Mouse (Mus musculus) B cell, adult 2 months (primary cell): ENCODE measurements around the gene Tcam1.
A peak's percentile ranks its signal among the peaks of the same experiment; 100 is the strongest.

ENCODE experiments used
- DNase-seq, 2 experiments: peaks; one replicate each; pipeline ENCODE4 v3.0.0; 2022

Gene Tcam1

DNA sequence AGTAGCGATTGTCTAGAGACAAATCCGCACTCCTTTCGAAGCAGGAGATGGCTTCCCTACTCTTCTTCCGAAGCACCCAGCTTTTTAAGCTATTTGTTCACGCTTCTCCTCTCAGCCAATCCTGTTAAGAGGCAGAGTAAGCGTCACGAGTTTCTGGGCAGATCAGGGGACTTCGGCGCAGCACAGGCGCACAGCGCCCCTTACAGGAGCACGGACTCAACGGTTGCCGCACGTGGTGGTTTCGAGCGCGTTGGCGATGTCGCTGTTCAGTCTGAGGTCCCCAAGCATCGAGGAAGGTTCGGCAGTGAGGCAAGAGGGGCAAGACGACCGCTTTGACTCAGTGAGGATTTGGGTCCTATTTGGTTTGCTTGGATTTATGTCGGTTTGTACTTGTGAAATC, at the start of gene Tcam1:
Gene Tcam1 (plus strand): TSS at position 219 of the 400 bp plus-strand sequence.
- peak; percentile 97 for DNase-seq

DNA sequence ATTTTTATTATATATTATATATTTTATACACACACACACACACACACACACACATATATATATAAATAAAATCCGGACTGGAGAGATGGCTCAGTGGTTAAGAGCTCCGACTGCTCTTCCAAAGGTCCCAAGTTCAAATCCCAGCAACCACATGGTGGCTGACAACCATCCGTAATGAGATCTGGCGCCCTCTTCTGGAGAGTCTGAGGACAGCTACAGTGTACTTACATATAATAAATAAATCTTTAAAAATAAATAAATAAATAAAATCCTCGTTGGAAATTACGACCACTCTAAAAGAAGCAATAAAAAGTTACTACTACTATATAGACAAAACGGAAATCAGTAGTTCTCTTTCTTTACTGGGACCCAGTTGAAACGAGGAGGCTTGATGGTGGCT, 42.5 kb upstream of the Tcam1 start:
- peak; percentile 36 to 50 for DNase-seq

DNA sequence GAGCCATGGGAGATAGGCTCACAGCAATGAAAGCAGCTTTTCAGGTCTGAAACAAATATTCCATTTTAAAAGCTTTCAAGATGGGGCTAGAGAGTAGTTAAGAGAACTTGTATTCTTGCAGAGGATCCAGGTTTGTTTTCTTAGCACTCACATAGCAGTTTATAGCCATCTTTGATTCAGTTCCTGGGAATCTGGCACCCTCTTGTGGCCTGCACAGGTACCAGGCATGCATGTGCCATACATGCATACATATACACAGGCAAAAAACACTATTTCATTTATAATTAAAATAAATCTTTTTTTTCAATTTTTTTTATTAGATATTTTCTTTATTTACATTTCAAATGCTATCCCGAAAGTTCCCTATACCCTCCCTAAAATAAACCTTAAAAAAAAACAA, 29.6 kb upstream of the Tcam1 start:
- DNase-seq: peak; percentile 35 to 57

DNA sequence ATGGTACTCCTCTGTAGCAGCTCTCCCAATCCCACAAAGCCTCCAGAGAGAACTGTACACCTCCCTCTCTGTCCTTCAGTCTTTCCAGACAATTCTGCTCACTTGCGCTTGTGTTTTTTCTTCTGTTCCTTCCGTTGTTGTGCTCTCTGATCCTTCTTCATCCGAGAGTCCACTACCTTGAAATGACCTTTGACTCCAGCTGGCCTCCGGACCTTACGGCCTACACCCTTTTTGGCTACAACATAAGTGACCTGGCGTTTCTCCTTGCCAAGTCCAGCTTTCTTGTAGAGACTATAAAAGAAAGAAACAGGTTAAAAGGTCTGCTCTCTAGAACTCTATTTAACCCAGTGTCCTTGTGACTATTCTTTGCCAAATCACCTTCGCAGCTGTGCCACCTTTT, 27.1 kb upstream of the Tcam1 start:
- no peak for DNase-seq

DNA sequence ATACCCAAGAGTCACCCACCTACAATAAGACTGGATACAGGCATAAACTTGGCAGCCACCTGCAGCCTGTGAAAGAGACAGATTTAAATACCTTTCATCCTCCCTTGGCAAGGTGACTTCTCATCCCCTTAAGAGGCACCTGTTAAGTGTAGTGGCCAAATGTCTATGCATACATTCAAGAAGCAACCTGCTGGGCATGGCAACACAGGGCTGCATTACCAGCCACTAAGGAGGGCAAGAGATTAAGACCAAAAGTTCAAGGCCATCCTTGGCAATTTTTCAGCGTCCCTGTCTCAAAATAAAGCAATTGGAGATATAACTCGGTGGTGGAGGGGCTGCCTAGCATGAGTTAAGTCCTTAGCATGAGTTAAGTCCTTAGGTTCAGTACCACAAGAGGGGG, 21.7 kb upstream of the Tcam1 start:
- no peak for DNase-seq

DNA sequence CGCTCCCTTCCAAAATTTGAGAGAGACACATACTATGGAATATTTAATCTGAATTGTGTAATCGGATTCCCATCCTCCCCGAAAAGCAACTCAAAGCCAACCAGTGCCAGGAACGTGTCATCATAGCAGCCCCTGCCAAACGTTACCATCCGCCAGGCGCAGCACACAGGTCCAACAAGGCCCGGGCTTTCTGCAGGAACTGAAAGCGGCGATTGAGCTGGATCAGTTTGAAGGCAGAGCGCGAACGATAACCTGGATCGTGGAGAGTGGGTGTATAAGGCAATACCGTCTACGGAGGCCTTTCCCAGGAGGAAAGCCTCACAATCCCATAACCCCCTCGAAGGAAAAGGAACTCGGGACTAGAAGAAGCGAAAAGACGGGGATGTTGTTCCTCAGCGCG, 21.3 kb upstream of the Tcam1 start:
- no peak for DNase-seq

DNA sequence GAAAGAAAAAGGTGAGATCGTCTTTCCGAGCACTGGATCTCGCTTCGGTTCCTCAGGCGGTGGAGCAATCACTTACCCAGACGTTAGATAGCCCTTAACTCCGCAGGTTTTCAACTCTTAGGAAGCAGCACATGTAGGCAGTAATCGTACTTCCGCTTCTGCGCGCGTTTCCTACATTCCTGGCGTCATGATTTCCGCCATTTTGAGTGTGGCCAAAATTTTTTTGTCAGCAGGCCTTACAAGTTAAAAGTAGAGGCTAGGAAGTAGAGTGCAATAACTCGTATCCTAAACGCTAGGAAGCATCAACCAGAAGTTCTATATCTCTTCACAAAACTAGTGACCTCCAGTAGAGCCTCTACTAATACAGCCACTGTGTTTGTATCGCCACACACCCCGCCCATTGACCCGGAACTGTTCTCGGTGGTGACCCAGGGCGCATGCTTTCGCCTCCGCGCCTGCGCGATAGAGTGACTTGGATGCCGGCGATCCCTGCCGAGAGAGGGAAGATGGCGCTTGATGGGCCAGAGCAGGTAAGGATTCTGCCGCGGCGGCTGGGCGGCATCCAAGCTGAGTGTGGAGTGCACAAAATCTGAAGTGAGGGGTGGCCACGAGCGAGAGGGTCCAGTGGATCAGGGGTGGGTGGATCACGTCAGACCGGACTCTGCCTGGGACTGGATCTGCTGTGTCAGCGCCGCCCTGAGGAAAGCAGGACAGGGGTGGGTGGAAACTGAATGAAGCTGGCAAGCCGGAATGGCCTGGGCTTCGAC, 20.6 kb upstream of the Tcam1 start, which contains the start of the genes Ftsj3 and Psmc5:
Gene Ftsj3 (minus strand): TSS at position 395 of the 767 bp plus-strand sequence.
Gene Psmc5 (plus strand): TSS at position 470 of the 767 bp plus-strand sequence.
- DNase-seq: peak; percentile 98 to 99

DNA sequence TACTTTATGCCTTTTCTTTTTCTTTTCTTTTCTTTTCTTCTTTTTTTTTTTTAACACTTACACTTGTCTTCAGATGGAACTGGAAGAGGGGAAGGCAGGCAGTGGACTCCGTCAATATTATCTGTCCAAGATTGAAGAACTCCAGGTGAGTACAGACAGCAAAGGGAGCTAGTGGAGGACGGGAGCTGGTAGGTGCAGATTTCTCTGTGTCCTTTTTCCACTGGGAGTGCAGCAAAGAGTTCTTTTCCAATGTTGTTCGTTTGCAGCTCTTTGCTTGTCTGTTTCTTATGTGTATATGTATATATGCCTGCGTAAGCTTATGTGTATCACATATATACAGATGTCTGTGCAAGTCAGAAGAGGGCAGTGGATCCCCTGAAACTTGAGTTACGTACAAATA, 19.7 kb upstream of the Tcam1 start:
- peak; percentile 17 to 31 for DNase-seq

DNA sequence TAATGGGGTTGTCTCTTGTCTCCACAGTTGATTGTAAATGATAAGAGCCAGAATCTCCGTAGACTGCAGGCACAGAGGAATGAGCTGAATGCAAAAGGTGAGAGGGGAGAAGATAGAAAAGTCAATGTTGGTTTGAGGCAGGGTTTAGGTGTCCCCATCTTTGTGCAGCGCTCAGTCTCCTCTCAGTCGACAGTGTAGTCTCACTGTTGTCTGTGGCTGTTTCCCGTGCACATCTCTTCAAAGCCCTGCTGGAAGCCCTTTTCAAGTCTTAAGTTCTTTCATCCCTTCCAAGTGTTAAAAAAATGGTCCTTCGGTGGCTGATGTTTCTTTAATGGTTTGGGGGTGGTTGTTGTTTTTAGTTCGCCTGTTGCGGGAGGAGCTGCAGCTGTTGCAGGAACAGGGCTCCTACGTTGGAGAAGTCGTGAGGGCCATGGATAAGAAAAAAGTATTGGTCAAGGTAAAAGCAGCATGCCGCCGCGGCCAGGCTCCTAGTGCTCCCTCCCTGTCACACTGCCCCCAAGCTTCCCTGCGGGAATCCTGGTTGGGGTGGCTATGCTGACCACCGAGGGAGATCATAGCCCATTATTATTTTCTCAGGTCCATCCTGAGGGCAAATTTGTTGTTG, 15.5 kb upstream of the Tcam1 start:
- DNase-seq: no peak

DNA sequence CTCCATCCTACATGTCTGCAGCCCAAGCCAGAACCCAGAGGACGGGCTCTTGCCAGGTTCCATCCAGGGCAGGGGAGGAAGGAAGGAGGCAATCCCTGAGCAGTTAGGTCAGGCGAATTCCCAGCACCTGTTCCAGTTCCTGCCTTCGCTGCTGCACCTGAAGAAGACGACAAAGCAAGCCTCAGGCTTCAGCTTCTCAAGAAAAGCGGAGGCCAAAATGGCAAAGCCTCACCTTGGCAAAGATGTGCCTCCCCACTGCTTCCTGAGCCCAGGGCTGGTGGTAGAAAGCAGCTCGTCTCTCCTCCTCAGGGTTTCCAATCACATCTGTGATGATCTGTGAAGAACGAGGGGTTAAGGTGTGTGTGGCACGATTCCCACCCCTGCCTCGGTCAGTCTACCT, 12.5 kb upstream of the Tcam1 start:
- DNase-seq: no peak

DNA sequence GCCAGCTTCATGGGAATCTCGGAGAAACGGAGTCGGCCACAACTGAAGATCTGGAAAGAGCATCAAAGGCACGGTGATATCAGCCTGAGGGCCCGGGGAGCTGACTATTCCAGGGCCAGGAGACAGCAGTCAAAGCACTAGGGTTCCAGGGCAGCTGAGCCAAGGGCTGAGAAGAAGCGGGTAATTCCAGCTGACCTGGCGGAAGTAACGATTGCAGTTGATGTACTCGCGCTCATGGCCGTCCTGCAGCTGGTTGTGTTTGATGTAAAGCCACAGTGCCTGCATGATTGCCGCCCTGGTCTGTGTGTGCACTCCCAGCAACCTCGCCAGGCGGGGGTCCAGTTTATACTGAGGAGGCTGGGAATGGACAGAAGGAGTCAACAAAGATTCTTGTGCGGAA, 11.5 kb upstream of the Tcam1 start:
- DNase-seq: no peak

DNA sequence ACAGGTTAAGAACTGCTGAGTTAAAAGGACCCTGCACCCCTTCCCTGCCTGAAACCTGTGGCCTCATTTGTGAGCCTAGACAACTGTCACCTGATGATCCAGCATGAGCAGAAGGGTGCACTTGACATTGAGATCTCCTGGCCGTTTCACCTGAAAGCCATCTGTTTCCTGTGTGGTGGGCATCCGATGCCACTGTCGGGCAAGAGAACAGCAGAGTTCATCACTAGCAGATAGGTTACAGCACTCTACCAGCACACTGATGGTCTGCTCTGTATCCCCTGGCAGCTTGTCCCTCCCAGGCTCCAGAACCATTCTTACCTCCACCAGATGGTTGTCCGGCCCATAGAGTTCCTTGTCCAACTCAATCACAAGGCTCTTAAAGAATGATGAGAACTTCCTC, 10.9 kb upstream of the Tcam1 start:
- no peak for DNase-seq

DNA sequence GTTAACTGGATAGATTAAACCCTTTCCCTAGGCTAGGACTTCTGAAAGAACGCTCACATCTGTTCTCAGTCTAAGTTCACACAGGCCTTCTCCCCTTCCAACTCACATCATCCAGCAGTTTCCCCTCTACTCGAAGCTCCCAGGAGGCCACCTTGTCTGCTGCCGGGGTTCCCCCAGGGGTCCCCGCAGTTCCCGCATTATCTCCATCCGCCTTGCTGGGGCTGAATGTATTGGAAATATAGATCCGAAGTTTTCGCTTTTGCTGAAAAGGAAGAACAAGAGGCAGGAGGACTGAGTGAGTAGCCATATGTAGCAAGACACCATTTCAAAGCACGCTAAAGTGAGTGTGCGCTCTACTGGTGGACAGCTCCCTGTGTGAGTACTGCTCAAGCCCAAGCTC, 10.0 kb upstream of the Tcam1 start:
- DNase-seq: no peak

DNA sequence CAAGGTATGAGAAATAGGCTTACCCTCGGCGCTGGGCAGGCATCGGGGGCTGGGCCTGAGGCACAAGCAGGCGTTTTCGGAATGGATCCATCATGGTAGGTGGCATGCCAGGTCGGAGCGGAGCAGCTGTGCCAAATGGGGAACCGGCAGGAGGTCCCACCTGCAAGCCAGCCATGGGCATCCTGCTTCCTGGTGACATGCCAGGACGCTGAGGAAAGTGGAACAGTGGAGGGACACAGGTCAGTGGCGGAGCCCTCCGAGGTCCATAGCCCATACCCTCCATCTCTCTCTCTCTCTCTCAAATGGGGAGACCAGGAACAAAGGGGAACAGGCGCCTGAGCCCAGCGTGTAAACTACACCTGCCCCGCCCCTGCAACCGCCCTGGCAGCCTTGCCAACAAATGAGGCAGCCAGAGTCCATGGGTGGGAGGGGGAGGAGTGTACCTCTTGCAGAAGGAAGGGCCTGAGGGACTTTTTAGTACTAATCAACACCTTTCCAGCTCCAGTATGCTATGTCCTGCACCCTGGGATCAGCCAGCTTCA, 9.1 kb upstream of the Tcam1 start:
- DNase-seq: no peak

DNA sequence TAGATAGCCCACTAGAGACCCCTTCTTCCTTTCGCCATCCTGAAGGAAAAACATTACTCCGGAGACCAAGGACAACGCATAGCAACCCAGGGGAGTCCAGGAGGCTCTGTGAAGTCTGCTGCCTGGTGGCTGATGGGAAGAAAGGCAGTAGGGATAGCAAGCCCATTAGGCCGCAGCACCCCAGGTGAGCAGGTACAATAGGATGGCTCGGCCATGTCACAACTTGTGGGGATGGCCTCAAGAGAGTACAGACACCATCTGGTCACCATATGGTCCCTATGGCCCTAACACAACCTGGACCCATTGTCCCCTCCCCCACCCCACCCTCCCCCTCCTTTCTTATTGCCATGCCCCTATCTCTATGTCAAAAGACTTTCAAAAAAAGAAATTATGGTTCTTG, 8.6 kb upstream of the Tcam1 start:
- no peak for DNase-seq

DNA sequence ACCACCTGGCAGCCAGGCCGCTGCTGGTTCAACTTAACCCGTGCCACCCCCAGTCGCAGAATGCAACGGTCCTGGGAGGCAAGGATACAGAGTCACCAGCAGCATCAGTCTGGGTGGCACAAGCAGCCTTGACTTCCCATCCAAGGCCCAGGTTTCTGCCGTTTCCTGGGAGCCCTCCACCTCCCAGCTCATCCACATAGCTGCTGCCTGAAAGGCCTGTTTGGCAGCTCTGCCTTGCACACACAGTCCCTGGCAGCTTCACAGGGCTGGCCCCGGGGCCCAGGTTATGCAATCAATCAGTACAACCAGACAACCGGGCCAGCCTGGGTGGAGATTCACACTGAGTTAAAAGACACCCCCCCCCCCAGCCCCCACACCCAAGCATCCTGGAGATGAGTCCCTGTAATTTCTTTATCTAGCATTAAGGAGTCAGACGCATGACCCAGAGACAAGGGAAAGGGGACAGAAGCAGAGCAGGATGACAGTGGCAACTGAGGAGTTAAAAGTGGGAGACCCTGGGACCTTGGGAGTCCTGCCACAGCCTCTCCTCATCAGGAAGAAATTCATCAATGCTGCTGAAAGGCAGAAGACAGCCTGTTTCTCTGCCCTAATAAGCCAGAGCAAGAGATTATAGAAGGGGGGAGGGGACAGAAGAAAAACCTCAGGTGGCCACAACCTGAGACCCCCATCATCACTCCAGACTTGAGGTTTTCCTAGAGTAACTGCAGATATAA, 8.0 kb upstream of the Tcam1 start:
- DNase-seq: no peak

DNA sequence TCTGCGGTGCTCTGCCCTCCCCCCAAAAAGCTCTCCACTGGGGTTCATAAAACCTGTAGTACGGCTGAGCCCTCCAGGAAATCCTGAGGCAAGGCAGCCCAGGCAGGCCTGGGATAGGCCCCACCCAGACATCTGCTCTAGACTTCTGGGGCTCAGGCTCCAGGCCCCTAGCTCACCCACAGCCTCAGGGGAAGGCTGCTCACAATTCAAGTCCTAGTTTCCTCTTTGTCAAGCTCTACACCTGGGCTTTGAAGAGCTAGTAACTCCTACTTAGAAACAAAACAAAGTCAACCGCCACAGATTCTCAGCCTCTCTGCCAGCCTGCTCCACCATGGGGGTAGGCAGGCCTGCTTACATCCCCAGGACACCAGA, 7.4 kb upstream of the Tcam1 start:
- peak in 1 of 2 experiments; percentile 5 for DNase-seq

DNA sequence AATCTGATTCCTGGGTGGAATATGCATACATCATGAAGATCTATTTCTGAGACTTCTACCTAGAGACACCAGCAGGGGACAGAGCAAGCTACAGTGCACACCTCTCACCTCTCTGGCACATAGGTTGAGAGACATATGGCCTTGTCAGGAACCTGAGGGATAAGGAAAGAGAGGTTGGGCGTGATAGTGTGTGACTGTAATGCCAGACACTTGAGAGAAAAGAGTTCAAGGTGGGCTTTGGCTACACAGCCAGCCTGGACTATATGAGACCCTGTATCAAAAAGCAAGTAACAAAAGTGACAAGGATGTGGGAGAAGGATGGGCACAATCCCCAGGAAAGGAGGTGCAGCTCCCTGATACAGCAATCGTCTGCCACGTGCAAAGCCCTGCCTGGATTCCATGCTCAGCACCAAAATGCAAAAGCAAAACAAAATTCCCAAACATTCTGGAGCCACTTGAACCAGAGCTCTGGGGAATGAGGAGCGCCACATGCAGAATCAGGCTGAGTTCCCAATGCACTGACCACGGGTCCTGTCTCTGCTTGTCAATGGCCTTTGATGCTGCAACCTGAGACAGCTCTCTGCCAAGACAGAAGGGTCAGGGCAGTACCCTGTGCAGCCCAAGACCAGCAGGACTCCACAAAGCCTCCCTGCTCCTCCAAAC, 5.2 kb upstream of the Tcam1 start:
- no peak for DNase-seq

DNA sequence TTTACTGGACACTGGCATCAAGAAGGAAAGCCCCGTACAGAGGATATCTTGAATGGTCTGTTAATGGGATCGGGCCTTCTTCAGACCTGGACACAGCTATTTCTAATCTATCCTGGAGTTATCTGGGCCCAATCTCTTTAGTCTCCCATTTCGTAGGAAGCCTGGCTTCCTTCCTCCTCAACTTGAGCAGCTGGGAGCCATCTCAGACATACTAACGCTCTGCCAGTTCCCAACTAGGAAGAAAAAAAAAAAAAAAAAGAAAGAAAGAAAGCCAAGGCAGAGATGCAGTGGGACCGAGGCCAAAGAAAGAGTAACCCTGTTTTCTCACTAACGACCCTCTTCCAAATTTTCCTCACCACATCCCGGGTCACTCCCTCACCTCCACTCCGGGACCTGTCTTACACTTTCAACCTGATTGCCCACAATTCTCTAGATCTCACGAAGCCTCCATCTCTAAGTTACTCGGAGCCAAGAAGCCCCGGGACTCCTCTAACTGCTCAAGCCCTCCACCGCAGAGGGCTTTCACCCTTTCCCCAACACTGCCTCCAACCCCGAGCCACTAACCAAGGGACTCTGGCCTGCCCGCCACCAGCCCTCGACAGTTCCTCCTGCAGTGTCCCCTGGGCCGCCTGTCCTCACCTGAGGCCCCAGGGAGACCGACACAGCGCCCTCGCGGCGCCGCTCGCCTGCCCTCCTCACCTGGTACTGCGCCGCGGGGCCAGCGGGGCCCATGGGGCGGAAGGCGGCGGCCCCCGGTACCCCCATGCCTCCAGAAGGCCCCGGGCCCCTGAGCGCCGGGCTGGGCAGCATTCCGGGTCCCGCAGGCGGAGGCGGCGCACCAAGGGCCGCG, 4.5 kb upstream of the Tcam1 start:
- peak in 1 of 2 experiments; percentile 53 for DNase-seq

DNA sequence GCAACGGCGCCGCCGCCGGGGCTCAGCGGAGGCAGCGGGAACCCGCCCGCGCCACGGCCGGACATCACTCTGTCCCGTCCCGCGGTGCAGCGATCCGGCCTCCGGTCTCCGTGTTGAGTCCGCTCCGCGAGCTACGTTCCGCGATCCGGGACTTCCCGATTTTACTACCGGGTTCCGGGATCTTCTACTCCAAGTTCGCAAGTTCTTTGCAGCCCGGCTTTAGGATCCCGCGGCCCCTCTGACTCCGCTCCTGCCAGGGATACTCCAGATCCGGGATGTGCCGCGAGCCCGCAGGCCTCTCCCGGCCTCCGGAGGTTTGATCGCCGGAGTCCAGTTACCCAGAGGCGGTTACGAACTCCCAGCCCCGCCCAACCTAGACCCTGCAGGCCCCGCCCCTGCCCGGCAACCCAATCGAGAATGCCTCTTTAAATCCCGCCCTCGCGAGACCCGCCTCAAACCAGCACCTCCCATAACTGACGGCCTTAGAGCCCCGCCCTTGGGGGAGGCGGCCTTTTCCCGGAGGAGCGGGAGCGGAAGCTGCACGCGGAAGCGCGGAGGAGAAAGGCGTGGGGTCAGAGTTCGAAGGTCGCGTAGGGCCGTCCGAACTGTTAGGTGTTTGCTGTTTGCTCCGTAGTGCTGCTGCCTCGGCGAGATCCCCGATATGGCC, 3.7 kb upstream of the Tcam1 start, which contains the start of gene Smarcd2:
Gene Smarcd2 (minus strand): TSS at position 329 of the 667 bp plus-strand sequence.
- DNase-seq: peak; percentile 97

DNA sequence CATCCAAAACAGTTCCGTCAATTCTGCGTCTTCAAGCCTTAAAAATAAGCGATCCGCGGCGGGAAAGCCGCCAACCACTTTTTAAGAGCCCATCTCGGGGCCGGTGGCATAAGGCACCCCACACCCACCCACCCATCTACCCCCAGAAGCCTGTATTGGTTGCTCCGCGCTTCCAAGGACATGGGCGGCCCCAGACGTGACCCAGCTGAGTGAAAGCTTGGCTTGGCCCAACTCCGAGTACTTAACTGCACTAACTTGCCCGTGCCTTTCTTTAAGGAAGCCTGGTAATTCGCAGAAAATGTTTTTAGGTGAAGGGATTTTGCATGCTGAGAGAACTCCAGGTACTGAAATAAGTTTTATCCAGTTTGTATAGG, 3.2 kb upstream of the Tcam1 start:
- no peak for DNase-seq
